Mouse (Mus musculus) gastrocnemius, postnatal 36 days (tissue): Measurements from ENCODE around the gene Oxnad1. TPM values are rescaled to one million over a fixed set of nuclear protein-coding genes. Genes with fewer than 3 reads are reported as not detected.
"Not testable (repeated sequence)": the region's sequence is repeated elsewhere in the genome, so short reads cannot be mapped to it uniquely, and the experiment has no call there.

ENCODE experiments used
- DNase-seq, 2 experiments: peaks; one replicate each; pipeline ENCODE4 v3.0.0; 2022
- intact Hi-C: fragments of 180-260 bp; cut with DNase I; formaldehyde crosslinking; loops from one replicate; pipeline ENCODE4 v1.15.1; 2025
- total RNA-seq, 2 experiments: library from RNA; stranded (reverse); gene quantifications; 2 replicates each; pipeline ENCODE4 v1.2.3; 2021

Oxnad1 gene
- total RNA-seq, 2 experiments from 2014 or later = 20.3 to 23.7 TPM

- intact Hi-C loops, DNase-seq: not testable (repeated sequence)
Measured at GRCm38 (mm10) chr14:32136467-32136866, 51.3 kb downstream of the Oxnad1 start.

GRCm38 (mm10) chr14:32140359-32140965 lies 55.3 kb downstream of the Oxnad1 start:
- intact Hi-C loops = no loop called here
- DNase-seq = no peak

GRCm38 (mm10) chr14:32141723-32142122 lies 56.5 kb downstream of the Oxnad1 start, which contains the start of gene Msmb:
Gene Msmb (plus strand): TSS chr14:32142023.
- DNase-seq = no peak
- intact Hi-C loops = no loop called here

GRCm38 (mm10) chr14:32144734-32145133 lies 59.6 kb downstream of the Oxnad1 start:
- intact Hi-C loops = no loop called here
- no peak for DNase-seq

GRCm38 (mm10) chr14:32145401-32145800 lies 60.2 kb downstream of the Oxnad1 start:
- DNase-seq = no peak
- intact Hi-C loops = no loop called here

GRCm38 (mm10) chr14:32145809-32146511 lies 60.8 kb downstream of the Oxnad1 start:
- intact Hi-C loops = no loop called here
- DNase-seq = no peak

- intact Hi-C loops = no loop called here
- DNase-seq = no peak
Measured at GRCm38 (mm10) chr14:32146578-32146977, 61.4 kb downstream of the Oxnad1 start.

GRCm38 (mm10) chr14:32150872-32151271 lies 65.7 kb downstream of the Oxnad1 start:
- no peak for DNase-seq
- intact Hi-C loops = no loop called here

- intact Hi-C loops = no loop called here
- no peak for DNase-seq
Measured at GRCm38 (mm10) chr14:32152243-32152965, 67.2 kb downstream of the Oxnad1 start.

Other genes starting within 250 kb of the Oxnad1 start
- gene Galnt15, start 56.4 kb upstream of the Oxnad1 start, total RNA-seq = 1 to 10 TPM; 5.2 to 6.2 TPM
- 100 to 1,000 TPM; 107 to 111 TPM for gene Dph3, start 355 bp downstream of the Oxnad1 start, total RNA-seq
- gene Msmb, start 56.6 kb downstream of the Oxnad1 start, total RNA-seq = not detected
- 10 to 100 TPM; 55.2 to 61.5 TPM for gene Ncoa4, start 74.5 kb downstream of the Oxnad1 start, total RNA-seq
- 100 to 1,000 TPM; 198 to 210 TPM for gene Timm23, start 116.5 kb downstream of the Oxnad1 start, total RNA-seq
- 10 to 100 TPM; 17.1 to 19.9 TPM for gene Parg, start 116.6 kb downstream of the Oxnad1 start, total RNA-seq
- under 1 TPM; 0.42 to 0.89 TPM for gene Ogdhl, start 236.6 kb downstream of the Oxnad1 start, total RNA-seq